Mouse (Mus musculus) kidney, adult 8-10 months (tissue): ENCODE measurements around the gene Creb5.

Experiments
- DNase-seq, 2 experiments: peaks; one replicate each; pipeline ENCODE4 v3.0.0; 2022

Gene Creb5

DNA sequence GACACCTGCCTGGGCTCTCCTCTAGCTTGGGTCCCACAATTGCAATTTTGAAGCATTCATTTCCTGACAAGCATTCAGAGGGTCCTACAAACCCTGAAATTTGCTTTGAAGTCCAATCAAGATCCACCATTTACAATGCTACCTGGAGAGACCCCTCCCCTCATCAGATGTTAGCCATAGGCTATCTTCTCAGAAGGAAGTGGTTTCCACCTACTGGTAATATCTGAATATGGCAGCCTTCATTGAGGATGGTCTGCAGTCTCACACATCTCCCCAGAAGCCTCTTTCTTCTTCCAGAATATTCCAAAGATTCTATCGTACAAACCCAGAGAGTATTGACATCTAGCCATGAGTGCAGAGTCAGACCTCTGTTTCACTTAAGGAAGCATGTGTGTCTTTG lies 362.7 kb downstream of the Creb5 start:
- no peak for DNase-seq

DNA sequence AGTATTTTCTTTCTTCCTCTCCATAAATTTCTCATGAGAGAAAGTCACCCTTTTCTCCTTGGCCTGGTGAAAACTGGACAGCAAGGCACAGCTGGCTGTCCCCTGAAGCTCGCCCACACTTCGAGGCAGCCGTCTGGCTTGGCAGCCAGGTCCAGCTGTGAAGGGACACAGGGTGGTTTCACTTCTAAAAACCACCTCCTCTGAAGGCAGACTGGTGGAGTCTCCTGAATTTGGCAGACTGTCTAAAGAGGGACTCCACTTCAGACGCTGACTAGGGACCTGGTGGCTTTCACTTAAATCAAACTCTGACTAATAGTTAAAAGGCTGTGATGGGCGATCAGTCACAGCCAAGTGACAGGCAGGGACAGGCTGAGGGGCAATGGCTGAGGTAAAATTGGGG lies 365.6 kb downstream of the Creb5 start:
- no peak for DNase-seq

DNA sequence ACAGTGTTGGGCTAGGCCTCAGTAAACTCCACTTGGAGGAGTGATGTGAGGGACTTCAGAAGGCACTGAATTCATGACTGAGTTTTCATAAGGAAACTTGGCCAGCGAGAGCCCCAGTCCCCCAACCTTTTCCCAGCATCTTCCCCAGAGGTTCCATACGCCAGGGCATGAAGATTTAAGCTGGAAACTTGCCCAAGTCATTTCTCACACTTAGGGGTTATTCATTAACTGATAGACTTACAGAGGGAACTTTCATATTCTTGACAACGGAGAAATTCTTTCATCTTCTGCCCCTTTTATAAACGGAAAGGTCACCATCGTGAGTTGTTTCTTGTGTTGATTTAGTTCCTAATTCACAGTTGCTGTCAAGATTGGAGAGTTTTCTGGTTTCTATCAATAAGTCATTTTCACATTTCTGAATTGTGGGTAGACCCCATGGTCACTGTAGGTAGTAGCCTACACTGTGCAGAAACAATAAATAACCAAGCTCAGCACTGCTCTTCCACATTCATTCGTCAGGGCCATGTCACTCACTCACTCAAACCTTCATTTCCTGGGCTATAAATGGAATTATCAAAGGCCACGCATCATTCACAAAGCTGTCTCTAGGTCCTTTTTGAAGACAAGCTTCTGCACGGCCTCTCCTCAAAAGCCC lies 366.8 kb downstream of the Creb5 start:
- no peak for DNase-seq

DNA sequence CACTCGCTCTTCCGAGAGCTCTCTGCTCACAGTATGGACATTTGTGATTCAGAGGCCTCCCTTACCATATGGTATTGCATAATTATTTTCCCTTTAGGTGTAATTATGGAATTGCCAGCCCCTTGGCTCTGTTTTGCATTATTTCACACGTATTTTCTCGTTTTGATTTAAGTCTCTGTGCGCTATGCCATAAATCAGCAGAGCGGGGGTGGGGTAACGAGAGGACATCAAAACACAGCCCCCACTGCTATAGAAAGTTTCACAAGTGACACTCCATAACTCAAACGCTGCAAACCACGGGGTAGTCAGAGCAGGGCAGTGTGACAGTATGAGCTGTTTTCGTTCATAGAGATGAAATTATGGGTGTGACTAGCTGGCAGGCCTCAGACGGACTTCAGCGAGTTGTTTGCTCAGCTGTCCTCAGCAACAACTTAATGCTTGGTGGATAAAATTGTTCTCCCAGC lies 367.3 kb downstream of the Creb5 start:
- no peak for DNase-seq

GRCm38 (mm10) chr6:53656466-53656865 lies 369.4 kb downstream of the Creb5 start:
- DNase-seq, result no peak

DNA sequence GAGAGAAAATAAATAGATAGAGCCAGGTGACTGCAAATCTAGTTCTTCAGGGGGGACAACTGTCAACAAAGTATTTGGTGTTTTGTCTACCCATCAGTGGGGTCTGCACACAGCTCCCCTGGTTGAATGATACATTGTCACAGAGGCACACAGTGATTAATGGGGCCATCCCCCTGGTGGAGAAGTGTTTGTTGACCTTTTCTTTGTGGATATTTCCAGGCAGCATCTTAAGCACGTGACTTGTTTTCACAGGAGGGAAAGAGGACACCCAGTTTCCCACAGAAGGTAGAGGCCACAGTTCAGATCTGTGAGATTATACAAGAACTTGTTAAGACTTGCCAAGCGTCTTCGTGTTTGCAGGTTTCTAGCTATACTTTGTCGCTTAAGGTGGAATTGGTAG lies 370.4 kb downstream of the Creb5 start:
- no peak for DNase-seq

- DNase-seq, result no peak
Measured at GRCm38 (mm10) chr6:53662858-53663833, 376.1 kb downstream of the Creb5 start.

- DNase-seq, result no peak
Measured at GRCm38 (mm10) chr6:53664759-53665158, 377.7 kb downstream of the Creb5 start.

DNA sequence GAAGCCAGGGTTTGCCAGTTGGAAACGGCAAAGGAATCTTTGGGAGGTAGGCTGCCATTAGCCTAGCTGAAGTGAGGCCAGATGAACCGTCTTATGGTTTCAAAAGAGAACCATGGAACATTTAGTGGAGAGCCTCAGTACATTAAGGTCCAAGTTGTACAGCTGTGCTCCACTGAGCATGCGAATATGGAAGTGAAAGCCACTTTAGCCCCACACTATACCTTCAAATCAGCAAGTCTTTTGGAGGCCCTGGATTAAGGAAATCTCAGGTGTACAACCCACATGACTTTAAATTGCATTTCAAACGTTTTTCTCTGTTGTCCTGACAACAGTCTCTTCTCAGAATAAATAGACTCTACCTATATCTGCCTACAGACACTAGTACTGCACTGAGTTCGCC lies 379.4 kb downstream of the Creb5 start:
- DNase-seq, result no peak

GRCm38 (mm10) chr6:53678307-53678706 lies 391.2 kb downstream of the Creb5 start:
- DNase-seq, result no peak

- DNase-seq, result no peak
Measured at GRCm38 (mm10) chr6:53680046-53680445, 393.0 kb downstream of the Creb5 start.

- no peak for DNase-seq
Measured at GRCm38 (mm10) chr6:53684416-53684815, 397.3 kb downstream of the Creb5 start.

DNA sequence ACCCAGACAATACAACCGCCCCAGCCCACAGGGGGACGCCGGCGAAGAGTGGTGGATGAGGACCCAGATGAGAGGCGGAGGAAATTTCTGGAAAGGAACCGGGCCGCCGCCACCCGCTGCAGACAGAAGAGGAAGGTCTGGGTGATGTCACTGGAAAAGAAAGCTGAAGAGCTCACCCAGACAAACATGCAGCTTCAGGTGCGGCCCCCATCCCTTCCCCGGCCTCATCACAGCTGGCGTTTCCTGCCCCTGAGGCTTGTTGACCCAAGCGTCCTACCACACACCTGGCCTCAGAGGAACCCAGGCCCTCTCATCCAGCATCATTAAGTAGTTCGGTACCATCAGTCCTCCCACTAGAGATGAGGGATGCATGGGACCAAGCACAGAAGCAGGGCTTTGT lies 398.3 kb downstream of the Creb5 start:
- DNase-seq, result no peak

GRCm38 (mm10) chr6:53688762-53689477 lies 401.9 kb downstream of the Creb5 start:
- DNase-seq, result no peak

- DNase-seq, result no peak
Measured at GRCm38 (mm10) chr6:53691006-53691405, 403.9 kb downstream of the Creb5 start.

GRCm38 (mm10) chr6:53695216-53695615 lies 408.1 kb downstream of the Creb5 start:
- DNase-seq, result no peak

GRCm38 (mm10) chr6:53696471-53696870 lies 409.4 kb downstream of the Creb5 start:
- no peak for DNase-seq

GRCm38 (mm10) chr6:53696921-53697320 lies 409.9 kb downstream of the Creb5 start:
- DNase-seq, result no peak

DNA sequence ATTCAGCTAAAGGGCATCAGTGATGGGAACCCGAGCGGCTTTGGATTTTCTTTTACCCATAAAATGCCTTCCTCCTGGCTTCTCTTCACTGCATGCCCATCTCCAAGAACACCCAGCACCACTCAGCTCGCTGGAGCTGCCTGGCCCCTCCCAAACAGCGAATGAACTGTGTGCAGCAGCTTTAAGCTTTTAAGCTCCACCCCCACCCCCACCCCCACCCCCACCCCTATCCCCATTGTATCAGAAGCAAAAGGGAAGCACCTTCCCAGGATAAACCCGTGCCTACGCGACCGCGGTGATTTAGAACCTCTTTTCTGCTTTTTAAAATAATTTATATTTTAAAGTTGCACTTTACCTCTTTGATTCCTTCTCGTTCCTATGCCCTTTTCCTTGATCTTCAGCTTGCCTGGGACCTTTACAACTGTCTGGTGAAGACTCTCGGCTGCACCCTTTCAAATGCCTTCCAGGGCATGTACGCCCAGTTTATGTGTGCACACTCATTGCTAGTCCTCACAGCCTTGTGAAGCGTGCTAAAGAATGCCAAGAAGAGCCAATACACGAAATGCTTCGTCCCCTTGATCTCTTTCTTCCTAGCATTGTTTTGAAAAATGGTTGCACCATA lies 411.2 kb downstream of the Creb5 start:
- no peak for DNase-seq

DNA sequence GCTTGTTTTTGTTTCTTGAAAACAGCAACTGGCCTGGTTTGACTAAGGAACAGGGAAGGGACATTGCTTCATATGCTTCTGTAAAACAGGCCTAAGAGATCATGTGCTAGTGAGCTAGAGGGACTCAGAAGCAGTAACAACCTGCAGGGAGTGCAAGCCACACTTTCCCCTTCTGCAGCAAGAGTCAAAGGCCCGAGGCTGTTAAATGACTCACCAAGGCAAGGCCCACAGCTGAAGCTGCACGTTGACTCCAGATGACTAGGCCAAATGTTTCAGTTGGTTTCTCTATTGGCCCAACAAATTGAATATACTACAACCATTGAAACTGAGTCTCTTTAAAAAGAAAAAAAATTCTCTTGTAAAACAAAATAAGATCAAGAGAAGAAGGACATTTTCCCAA lies 417.4 kb downstream of the Creb5 start:
- DNase-seq, result no peak

DNA sequence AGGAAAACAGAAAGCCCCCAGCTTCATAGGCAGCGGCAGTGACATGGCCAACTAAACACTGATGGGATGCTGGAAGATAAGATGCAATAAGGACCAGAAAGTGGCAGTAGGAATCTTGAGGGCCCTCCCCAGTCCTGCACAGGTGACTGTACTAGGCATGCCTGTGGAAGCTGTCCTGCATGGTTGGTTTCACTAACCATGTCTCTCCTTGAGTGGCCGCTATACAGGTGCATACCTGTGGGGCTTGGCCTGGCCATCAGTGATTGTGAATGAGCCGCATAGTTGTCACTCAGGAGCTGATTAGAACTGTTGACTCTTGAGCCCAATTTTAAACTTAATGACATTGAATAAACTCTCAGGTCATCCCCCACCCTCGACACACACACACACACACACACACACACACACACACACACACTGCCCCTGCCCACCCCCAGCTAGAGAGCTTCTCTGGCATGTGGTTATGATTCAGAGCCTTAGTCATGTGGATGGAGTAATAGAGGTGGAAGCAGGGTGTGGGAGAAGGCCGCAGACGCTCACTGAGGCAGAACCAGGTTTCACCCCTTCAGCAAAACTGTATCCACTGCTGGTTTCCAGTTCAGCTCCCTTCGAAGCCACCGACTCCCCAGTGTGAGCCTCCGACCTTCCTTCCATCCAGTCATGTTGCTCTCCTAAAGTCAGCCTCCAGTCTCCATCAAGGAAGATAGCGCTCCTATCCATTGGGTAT lies 419.7 kb downstream of the Creb5 start:
- DNase-seq, result no peak

DNA sequence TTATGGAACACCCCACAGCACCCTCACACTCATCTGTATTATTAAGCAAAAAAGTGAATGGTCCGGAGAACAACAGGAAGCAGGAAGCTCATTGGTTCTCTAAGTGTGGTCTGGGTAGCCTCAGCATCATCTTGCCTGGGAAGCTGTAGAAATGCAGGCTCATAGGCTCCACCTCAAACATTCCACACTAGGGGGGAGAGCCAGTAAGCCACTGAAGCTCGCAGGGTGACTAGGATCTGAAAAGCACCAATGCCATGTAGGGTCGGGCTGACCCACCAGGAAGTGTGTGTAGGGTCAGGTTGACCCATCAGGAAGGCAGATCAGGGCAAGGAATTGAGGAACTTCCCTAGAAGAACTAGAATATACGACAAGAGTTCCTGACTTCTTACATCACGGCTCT lies 420.7 kb downstream of the Creb5 start:
- no peak for DNase-seq
